Mouse (Mus musculus): ENCODE results near the gene Slc2a6.

DNA sequence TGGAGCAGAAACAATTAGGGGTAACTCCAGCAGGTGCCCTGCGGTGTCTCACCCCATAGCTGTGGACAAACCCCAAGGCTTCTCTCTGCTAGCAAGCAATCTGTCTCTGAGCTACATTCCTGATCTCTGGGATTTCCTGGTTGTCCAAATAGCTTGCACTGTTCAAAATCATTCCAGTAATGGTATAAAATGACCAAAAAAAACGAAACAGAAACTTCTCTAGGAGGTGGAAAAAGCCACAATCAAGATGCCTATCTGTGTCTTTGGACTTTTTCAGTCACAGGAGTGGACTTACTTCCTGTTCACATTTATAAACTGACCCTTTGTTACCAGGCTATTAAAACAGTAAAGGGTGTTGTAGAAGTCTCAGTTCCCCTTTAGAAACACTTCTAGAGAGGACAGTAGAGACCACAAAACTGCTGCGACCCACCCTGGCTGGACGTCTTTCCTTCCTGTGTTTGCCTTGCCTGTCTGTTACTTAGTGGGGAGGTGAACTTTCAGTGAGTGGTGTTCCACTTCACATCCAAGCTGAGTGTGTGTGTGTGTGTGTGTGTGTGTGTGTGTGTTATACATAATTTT, 728 bp upstream of the Slc2a6 start:
- TF ChIP-seq TAL1 (IDR thresholded peaks at IDR 0.05; ENCODE audit: low read length) (no peak), GATA1 (IDR thresholded peaks at IDR 0.05; ENCODE audit: low read length) (no peak)
